Mouse (Mus musculus) embryonic facial prominence, embryonic 10.5 days (tissue): ENCODE results near the gene Tmem11. TPM values are rescaled to one million over a fixed set of nuclear protein-coding genes. Genes with fewer than 3 reads are reported as not detected.
A peak's percentile ranks its signal among the peaks of the same experiment; 100 is the strongest.

Experiments
- DNase-seq: peaks from one replicate; pipeline ENCODE4 v3.0.0-alpha.2; 2017; ENCODE audit warnings: low spot score
- H3K27ac ChIP-seq: fragments of 300-500 bp; sonication (generic); replicated peaks from 2 replicates; pipeline ENCODE4 v1.5.1; 2016; ENCODE audit warnings: mild to moderate bottlenecking
- H3K27me3 ChIP-seq: fragments of 300-500 bp; sonication (generic); replicated peaks from 2 replicates; pipeline ENCODE4 v1.6.1; 2016; ENCODE audit warnings: low read depth, mild to moderate bottlenecking; ENCODE audit not compliant: poor library complexity, severe bottlenecking
- H3K36me3 ChIP-seq: fragments of 300-500 bp; sonication (generic); replicated peaks from 2 replicates; pipeline ENCODE4 v1.6.1; 2016; ENCODE audit warnings: mild to moderate bottlenecking, moderate library complexity
- H3K4me1 ChIP-seq: fragments of 300-500 bp; sonication (generic); 2 replicates; pipeline ENCODE4 v1.6.1; 2016
- H3K4me3 ChIP-seq: fragments of 300-500 bp; sonication (generic); 2 replicates; pipeline ENCODE4 v1.5.1; 2016; ENCODE audit warnings: mild to moderate bottlenecking, moderate library complexity
- H3K9me3 ChIP-seq: fragments of 300-500 bp; sonication (generic); 2 replicates; pipeline ENCODE4 v1.6.1; 2016; ENCODE audit warnings: mild to moderate bottlenecking
- WGBS: fragments of 180-500 bp; shearing (Covaris S2); methylation state at CpG from one replicate; pipeline ENCODE4 v1.1.7; 2016; 5-methylcytosine and 5-hydroxymethylcytosine counted together
- polyA plus RNA-seq: library from polyadenylated mRNA; unstranded; fragments of >200 nt; fragmentation: Nextera tagmentation; extraction: Ambion mirVana; gene quantifications from 2 replicates; pipeline ENCODE4 v1.2.1, GENCODE M21; 2016

Tmem11 gene
- polyA plus RNA-seq = 69.5 and 71.6 TPM in 2 replicates

- under 1% methylated on average over 62 of the region's 62 CpGs for WGBS
- Histone ChIP-seq H3K4me1 (peaks cover 47% of the 10 kb centered on the region), H3K27me3 (no peaks in the 10 kb centered on the region), H3K9me3 (no peaks in the 10 kb centered on the region), H3K27ac (peak within 1 kb of the TSS; percentile 97), H3K36me3 (peaks cover 24% of the 10 kb centered on the region), H3K4me3 (peak within 1 kb of the TSS; percentile 97)
- peak; percentile 97 for DNase-seq
Measured at GRCm38 (mm10) chr11:60878675-60879294, at the start of gene Tmem11. Gene Tmem11, minus strand, starts transcription at chr11:60879272.

- H3K27me3 ChIP-seq = peaks cover 8% of the 10 kb centered on the region; the same call in 1 of the 2 replicates
- no peaks in the 10 kb centered on the region for H3K36me3 ChIP-seq
- peak overlapping the region; percentile 40 for H3K4me3 ChIP-seq
- DNase-seq = peak; percentile 92
- peaks cover 34% of the 10 kb centered on the region for H3K4me1 ChIP-seq
- under 1% methylated on average over 9 of the region's 9 CpGs for WGBS
- H3K27ac ChIP-seq = peak overlapping the region; percentile 67
- no peaks in the 10 kb centered on the region for H3K9me3 ChIP-seq
Measured at GRCm38 (mm10) chr11:60927264-60927663, 48.2 kb upstream of the Tmem11 start.

DNA sequence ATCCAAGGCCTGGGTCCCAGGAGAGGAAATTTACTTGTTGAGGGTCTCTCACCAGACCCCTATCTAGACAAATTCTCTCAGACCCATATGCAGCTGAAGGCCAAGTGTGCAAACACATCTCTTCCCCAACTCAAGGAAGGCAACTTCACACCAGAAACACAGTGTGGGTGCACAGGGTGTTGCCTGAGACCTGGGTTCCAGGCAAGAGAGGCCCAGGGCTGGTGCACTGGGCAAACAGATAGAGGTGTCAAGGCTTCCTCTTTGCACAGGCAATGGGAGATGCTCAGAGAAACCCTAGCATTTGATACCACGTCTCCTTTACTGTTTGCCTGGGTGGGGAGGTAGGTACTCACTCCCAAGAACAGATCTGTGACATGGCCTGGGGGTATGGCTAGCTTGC, 45.9 kb upstream of the Tmem11 start:
- peaks cover 16% of the 10 kb centered on the region for H3K4me1 ChIP-seq
- no peaks in the 10 kb centered on the region for H3K27me3 ChIP-seq
- peaks cover 7% of the 10 kb centered on the region for H3K36me3 ChIP-seq
- DNase-seq = no peak
- WGBS = 89% methylated on average over 1 of the region's 1 CpGs
- H3K9me3 ChIP-seq = no peaks in the 10 kb centered on the region
- no peak overlapping the region for H3K27ac ChIP-seq
- no peak overlapping the region for H3K4me3 ChIP-seq

- Histone ChIP-seq H3K4me1 (peaks cover 16% of the 10 kb centered on the region), H3K36me3 (peaks cover 7% of the 10 kb centered on the region), H3K27ac (no peak overlapping the region), H3K27me3 (no peaks in the 10 kb centered on the region), H3K4me3 (no peak overlapping the region), H3K9me3 (no peaks in the 10 kb centered on the region)
- 48% methylated on average over 6 of the region's 6 CpGs for WGBS
- DNase-seq = no peak
Measured at GRCm38 (mm10) chr11:60924498-60924897, 45.4 kb upstream of the Tmem11 start.

GRCm38 (mm10) chr11:60922964-60923363, 43.9 kb upstream of the Tmem11 start:
- peaks cover 7% of the 10 kb centered on the region for H3K36me3 ChIP-seq
- no peak overlapping the region for H3K4me3 ChIP-seq
- H3K4me1 ChIP-seq = peaks cover 14% of the 10 kb centered on the region
- H3K27me3 ChIP-seq = no peaks in the 10 kb centered on the region
- no peak for DNase-seq
- H3K27ac ChIP-seq = no peak overlapping the region
- no peaks in the 10 kb centered on the region for H3K9me3 ChIP-seq
- 73% methylated on average over 5 of the region's 5 CpGs for WGBS

DNA sequence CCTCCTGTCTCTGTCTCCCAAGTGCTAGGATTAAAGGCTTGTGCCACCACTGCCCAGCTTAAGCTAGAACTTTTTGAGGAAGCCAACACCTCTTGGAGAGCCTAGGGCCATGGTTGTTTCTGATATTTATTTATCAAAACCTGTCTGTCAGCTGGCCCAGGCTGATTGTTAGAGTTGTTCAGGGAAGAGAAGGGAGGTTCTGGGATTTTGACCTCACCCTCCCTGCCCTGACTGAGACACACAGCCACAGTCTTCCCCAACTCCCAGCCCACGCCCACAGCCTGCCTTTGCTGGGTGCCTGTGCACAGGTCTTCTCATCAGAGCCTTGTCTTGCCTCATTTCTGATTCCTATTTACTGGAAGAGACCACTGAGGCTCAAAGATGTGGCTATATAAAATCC, 43.1 kb upstream of the Tmem11 start:
- Histone ChIP-seq H3K36me3 (peaks cover 7% of the 10 kb centered on the region), H3K4me3 (no peak overlapping the region), H3K9me3 (no peaks in the 10 kb centered on the region), H3K27me3 (no peaks in the 10 kb centered on the region), H3K27ac (no peak overlapping the region), H3K4me1 (peaks cover 6% of the 10 kb centered on the region)
- WGBS = 81% methylated on average over 1 of the region's 1 CpGs
- DNase-seq = no peak

GRCm38 (mm10) chr11:60920021-60920420, 40.9 kb upstream of the Tmem11 start:
- Histone ChIP-seq H3K4me1 (peaks cover 20% of the 10 kb centered on the region), H3K4me3 (no peak overlapping the region)
- 81% methylated on average over 2 of the region's 2 CpGs for WGBS

GRCm38 (mm10) chr11:60915201-60915600, 36.1 kb upstream of the Tmem11 start:
- Histone ChIP-seq H3K4me1 (peaks cover 53% of the 10 kb centered on the region), H3K36me3 (no peaks in the 10 kb centered on the region), H3K9me3 (no peaks in the 10 kb centered on the region), H3K27ac (no peak overlapping the region), H3K4me3 (no peak overlapping the region), H3K27me3 (no peaks in the 10 kb centered on the region)
- DNase-seq = no peak
- WGBS = 74% methylated on average over 4 of the region's 4 CpGs

More at GRCm38 (mm10) chr11:60920021-60920420, 40.9 kb upstream of the Tmem11 start:
- no peak for DNase-seq
- Histone ChIP-seq H3K27me3 (no peaks in the 10 kb centered on the region), H3K27ac (no peak overlapping the region), H3K36me3 (peaks cover 7% of the 10 kb centered on the region), H3K9me3 (no peaks in the 10 kb centered on the region)

DNA sequence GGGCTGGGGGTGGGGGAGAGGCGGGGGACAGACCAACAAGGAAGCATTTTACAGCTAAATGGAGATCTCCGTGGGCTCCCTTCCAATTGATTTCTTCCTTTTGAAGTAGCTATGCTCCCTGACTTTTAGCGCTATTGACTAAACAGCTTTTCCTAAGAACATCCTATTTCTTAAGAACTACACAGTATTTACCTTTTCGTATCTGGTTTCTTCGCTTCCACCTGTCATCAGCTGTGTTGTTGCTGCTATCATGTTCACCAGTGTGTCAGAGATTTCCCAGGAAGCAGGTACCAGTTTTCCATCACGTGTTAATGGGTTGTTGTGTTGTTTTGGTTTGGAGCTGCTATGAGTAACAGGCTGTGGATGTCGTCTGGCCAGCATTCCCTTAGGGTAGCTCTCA, 35.4 kb upstream of the Tmem11 start, which contains the start of gene Natd1:
Natd1 (minus strand) TSS at position 260 of the 400 bp plus-strand sequence.
- peaks cover 53% of the 10 kb centered on the region for H3K4me1 ChIP-seq
- DNase-seq = no peak
- H3K36me3 ChIP-seq = no peaks in the 10 kb centered on the region
- H3K4me3 ChIP-seq = peak within 1 kb of the TSS; percentile 99
- peak within 1 kb of the TSS; percentile 93 for H3K27ac ChIP-seq
- 43% methylated on average over 7 of the region's 7 CpGs for WGBS
- no peaks in the 10 kb centered on the region for H3K27me3 ChIP-seq
- no peaks in the 10 kb centered on the region for H3K9me3 ChIP-seq

- under 1% methylated on average over 86 of the region's 86 CpGs for WGBS
- H3K27ac ChIP-seq = peak overlapping the region; percentile 93
- peak; percentile 94 for DNase-seq
Measured at GRCm38 (mm10) chr11:60913301-60914196, 34.5 kb upstream of the Tmem11 start.

GRCm38 (mm10) chr11:60912525-60912973, 33.5 kb upstream of the Tmem11 start:
- 28% methylated on average over 7 of the region's 7 CpGs for WGBS
- no peaks in the 10 kb centered on the region for H3K9me3 ChIP-seq
- no peak for DNase-seq
- H3K36me3 ChIP-seq = no peaks in the 10 kb centered on the region
- no peak overlapping the region for H3K27ac ChIP-seq
- peaks cover 53% of the 10 kb centered on the region for H3K4me1 ChIP-seq
- no peaks in the 10 kb centered on the region for H3K27me3 ChIP-seq
- peak overlapping the region; percentile 99 for H3K4me3 ChIP-seq

More at GRCm38 (mm10) chr11:60913301-60914196, 34.5 kb upstream of the Tmem11 start:
- Histone ChIP-seq H3K4me1 (peaks cover 53% of the 10 kb centered on the region), H3K4me3 (peak overlapping the region; percentile 99), H3K9me3 (no peaks in the 10 kb centered on the region), H3K27me3 (no peaks in the 10 kb centered on the region), H3K36me3 (no peaks in the 10 kb centered on the region)

DNA sequence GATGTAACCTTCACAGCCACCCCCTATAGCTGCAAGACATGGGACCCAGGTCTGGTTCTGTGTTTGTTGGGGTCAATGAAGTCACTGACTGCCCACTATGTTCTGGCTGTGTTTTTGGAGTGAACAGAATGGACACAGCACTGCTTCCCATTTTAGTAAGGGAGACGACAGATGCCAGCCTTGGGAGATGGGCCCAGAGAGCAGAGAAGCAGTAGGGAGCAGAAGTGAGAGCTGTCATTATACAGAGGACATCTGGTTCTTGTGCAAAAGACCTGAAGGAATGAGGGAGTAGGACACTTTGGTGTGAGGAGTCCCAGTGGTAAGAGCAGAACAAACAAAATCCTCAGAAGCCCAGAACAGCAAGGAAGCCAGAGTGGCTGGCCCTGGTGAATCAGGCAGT, 30.6 kb upstream of the Tmem11 start:
- Histone ChIP-seq H3K4me3 (no peak overlapping the region), H3K4me1 (peaks cover 28% of the 10 kb centered on the region), H3K36me3 (peaks cover 23% of the 10 kb centered on the region), H3K27ac (no peak overlapping the region), H3K9me3 (no peaks in the 10 kb centered on the region), H3K27me3 (no peaks in the 10 kb centered on the region)
- no peak for DNase-seq
- 76% methylated on average over 1 of the region's 1 CpGs for WGBS
